Mouse (Mus musculus): ENCODE data around the gene Rab3il1. TPM values are rescaled to one million over a fixed set of nuclear protein-coding genes. Genes with fewer than 3 reads are reported as not detected.
A peak's percentile ranks its signal among the peaks of the same experiment; 100 is the strongest.

The Rab3il1 gene
- polyA plus RNA-seq, 1 experiment = 4.5 TPM

GRCm38 (mm10) chr19:10040866-10041387 lies 39.5 kb downstream of the Rab3il1 start:
- Histone ChIP-seq H3K79me2 (ENCODE audit: control insufficient read depth, insufficient read depth) (peaks cover 44% of the 10 kb centered on the region), H3K27me3 (ENCODE audit: control insufficient read depth, insufficient read depth, insufficient read length) (no peaks in the 10 kb centered on the region), H3ac (ENCODE audit: control insufficient read depth, insufficient read length, low read depth) (peak overlapping the region; percentile 34), H3K79me3 (ENCODE audit: low read depth) (peaks cover 35% of the 10 kb centered on the region), H3K36me3 (ENCODE audit: control insufficient read depth, insufficient read depth) (peaks cover 20% of the 10 kb centered on the region), H3K4me3 (ENCODE audit: insufficient read depth, poor library complexity, severe bottlenecking) (peak overlapping the region; percentile 93)
- TF ChIP-seq FOSL1 (IDR thresholded peaks at IDR 0.05; ENCODE audit: insufficient read depth, low read length, poor library complexity, severe bottlenecking) = no peak
- no peak for TF ChIP-seq CTCF (IDR thresholded peaks at IDR 0.05; ENCODE audit: control insufficient read depth, insufficient read depth, insufficient read length)
- no peak for TF ChIP-seq MAX (IDR thresholded peaks at IDR 0.05)

DNA sequence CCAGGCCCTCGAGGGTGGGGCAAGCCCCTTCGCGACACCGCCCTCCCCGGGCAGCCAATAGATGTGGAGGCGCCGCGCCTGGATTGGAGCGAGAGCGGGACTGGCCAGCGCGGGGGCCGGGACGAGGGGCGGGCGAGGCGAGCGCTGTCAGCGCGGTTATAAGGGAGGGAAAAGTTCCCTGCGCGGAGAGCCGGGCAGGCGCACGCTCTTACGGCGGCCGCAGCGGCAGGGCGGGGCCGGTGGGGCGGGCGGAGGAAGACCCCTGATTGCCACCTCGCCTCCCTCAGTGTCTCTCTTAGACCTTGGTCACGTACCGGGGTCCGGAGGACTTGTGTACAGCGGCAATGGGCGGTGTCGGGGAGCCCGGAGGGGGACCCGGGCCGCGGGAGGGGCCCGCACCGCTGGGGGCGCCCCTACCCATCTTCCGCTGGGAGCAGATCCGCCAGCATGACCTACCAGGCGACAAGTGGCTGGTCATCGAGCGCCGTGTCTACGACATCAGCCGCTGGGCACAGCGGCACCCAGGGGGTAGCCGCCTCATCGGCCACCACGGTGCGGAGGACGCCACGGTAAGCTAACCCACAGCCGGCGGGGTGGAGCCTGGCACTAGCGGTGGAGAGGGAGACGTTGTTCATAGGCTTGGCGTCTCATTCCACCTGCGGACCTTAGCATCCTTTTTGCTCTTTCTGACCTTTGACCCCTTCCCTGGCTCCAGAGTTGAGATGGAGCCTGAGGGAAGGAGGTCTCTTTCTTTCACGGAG lies 40.1 kb downstream of the Rab3il1 start, which contains the start of gene Fads3:
Fads3 (plus strand) TSS at position 182 of the 761 bp plus-strand sequence.
- peaks cover 41% of the 10 kb centered on the region for H3K79me3 ChIP-seq (ENCODE audit: low read depth)
- peaks cover 51% of the 10 kb centered on the region for H3K79me2 ChIP-seq (ENCODE audit: control insufficient read depth, insufficient read depth)
- H3K27me3 ChIP-seq (ENCODE audit: control insufficient read depth, insufficient read depth, insufficient read length) = no peaks in the 10 kb centered on the region
- peak within 1 kb of the TSS; percentile 93 for H3K4me3 ChIP-seq (ENCODE audit: insufficient read depth, poor library complexity, severe bottlenecking)
- peak within 1 kb of the TSS; percentile 94 for H3ac ChIP-seq (ENCODE audit: control insufficient read depth, insufficient read length, low read depth)
- TF ChIP-seq CTCF (IDR thresholded peaks at IDR 0.05; ENCODE audit: control insufficient read depth, insufficient read depth, insufficient read length) = peak; percentile 2
- no peak for TF ChIP-seq MYOD1 (IDR thresholded peaks at IDR 0.05; ENCODE audit: control insufficient read depth, insufficient read length, low read depth)
- peaks cover 27% of the 10 kb centered on the region for H3K36me3 ChIP-seq (ENCODE audit: control insufficient read depth, insufficient read depth)

GRCm38 (mm10) chr19:10042232-10042631 lies 40.8 kb downstream of the Rab3il1 start:
- peak overlapping the region; percentile 94 for H3ac ChIP-seq (ENCODE audit: control insufficient read depth, insufficient read length, low read depth)
- H3K79me3 ChIP-seq (ENCODE audit: low read depth) = peaks cover 47% of the 10 kb centered on the region
- peaks cover 33% of the 10 kb centered on the region for H3K36me3 ChIP-seq (ENCODE audit: control insufficient read depth, insufficient read depth)
- TF ChIP-seq CTCF (IDR thresholded peaks at IDR 0.05; ENCODE audit: control insufficient read depth, insufficient read depth, insufficient read length) (no peak), MYOD1 (IDR thresholded peaks at IDR 0.05; ENCODE audit: control insufficient read depth, insufficient read length, low read depth) (peak; percentile 18), MAX (IDR thresholded peaks at IDR 0.05) (peak; percentile 78)
- H3K4me3 ChIP-seq (ENCODE audit: insufficient read depth, poor library complexity, severe bottlenecking) = peak overlapping the region; percentile 93
- H3K27me3 ChIP-seq (ENCODE audit: control insufficient read depth, insufficient read depth, insufficient read length) = no peaks in the 10 kb centered on the region
- H3K79me2 ChIP-seq (ENCODE audit: control insufficient read depth, insufficient read depth) = peaks cover 57% of the 10 kb centered on the region

- Histone ChIP-seq H3K4me3 (ENCODE audit: insufficient read depth, poor library complexity, severe bottlenecking) (peak overlapping the region; percentile 93), H3K79me3 (ENCODE audit: low read depth) (peaks cover 51% of the 10 kb centered on the region), H3K27me3 (ENCODE audit: control insufficient read depth, insufficient read depth, insufficient read length) (no peaks in the 10 kb centered on the region), H3ac (ENCODE audit: control insufficient read depth, insufficient read length, low read depth) (peak overlapping the region; percentile 60), H3K79me2 (ENCODE audit: control insufficient read depth, insufficient read depth) (peaks cover 63% of the 10 kb centered on the region), H3K36me3 (ENCODE audit: control insufficient read depth, insufficient read depth) (peaks cover 33% of the 10 kb centered on the region)
- TF ChIP-seq MYOD1 (IDR thresholded peaks at IDR 0.05; ENCODE audit: control insufficient read depth, insufficient read length, low read depth) = no peak
- TF ChIP-seq CEBPB (IDR thresholded peaks at IDR 0.05; ENCODE audit: low read depth) = no peak
- no peak for TF ChIP-seq MYOG (IDR thresholded peaks at IDR 0.05; ENCODE audit: control insufficient read depth, extremely low read depth, insufficient read length)
- no peak for TF ChIP-seq CTCF (IDR thresholded peaks at IDR 0.05; ENCODE audit: control insufficient read depth, insufficient read depth, insufficient read length)
- no peak for TF ChIP-seq MAX (IDR thresholded peaks at IDR 0.05)
- TF ChIP-seq USF1 (IDR thresholded peaks at IDR 0.05; ENCODE audit: low read depth) = no peak
- TF ChIP-seq FOSL1 (IDR thresholded peaks at IDR 0.05; ENCODE audit: insufficient read depth, low read length, poor library complexity, severe bottlenecking) = no peak
Observed at GRCm38 (mm10) chr19:10042816-10043215, 41.3 kb downstream of the Rab3il1 start.

DNA sequence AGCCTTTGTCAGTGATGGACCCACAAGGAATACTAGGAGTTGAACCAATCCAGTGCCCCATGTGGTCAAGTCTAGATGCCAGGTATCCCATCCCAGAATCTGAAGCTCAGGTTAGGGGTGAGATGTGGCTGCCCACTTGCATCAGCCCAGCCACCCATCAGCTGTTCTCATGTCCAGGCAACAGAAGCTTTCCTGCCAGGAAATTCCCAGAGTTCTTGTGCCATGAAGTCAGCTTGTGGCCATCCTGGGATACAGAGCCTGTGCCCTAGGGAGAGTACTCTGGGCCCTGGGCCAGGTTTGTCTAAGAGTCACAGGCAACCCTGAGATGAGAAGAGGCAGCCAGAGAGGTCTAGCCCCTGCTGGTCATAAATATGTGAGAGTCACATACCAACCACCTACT lies 42.2 kb downstream of the Rab3il1 start:
- no peak overlapping the region for H3K4me3 ChIP-seq (ENCODE audit: insufficient read depth, poor library complexity, severe bottlenecking)
- peaks cover 71% of the 10 kb centered on the region for H3K79me2 ChIP-seq (ENCODE audit: control insufficient read depth, insufficient read depth)
- no peaks in the 10 kb centered on the region for H3K27me3 ChIP-seq (ENCODE audit: control insufficient read depth, insufficient read depth, insufficient read length)
- peaks cover 59% of the 10 kb centered on the region for H3K79me3 ChIP-seq (ENCODE audit: low read depth)
- no peak overlapping the region for H3ac ChIP-seq (ENCODE audit: control insufficient read depth, insufficient read length, low read depth)
- TF ChIP-seq CTCF (IDR thresholded peaks at IDR 0.05; ENCODE audit: control insufficient read depth, insufficient read depth, insufficient read length) (no peak), MYOD1 (IDR thresholded peaks at IDR 0.05; ENCODE audit: control insufficient read depth, insufficient read length, low read depth) (peak; percentile 84), FOSL1 (IDR thresholded peaks at IDR 0.05; ENCODE audit: insufficient read depth, low read length, poor library complexity, severe bottlenecking) (no peak), MAX (IDR thresholded peaks at IDR 0.05) (peak; percentile 19), MYOG (IDR thresholded peaks at IDR 0.05; ENCODE audit: control insufficient read depth, extremely low read depth, insufficient read length) (no peak), USF1 (IDR thresholded peaks at IDR 0.05; ENCODE audit: low read depth) (no peak), CEBPB (IDR thresholded peaks at IDR 0.05; ENCODE audit: low read depth) (peak; percentile 78)
- peaks cover 33% of the 10 kb centered on the region for H3K36me3 ChIP-seq (ENCODE audit: control insufficient read depth, insufficient read depth)

GRCm38 (mm10) chr19:10045707-10046106 lies 44.2 kb downstream of the Rab3il1 start:
- H3K4me3 ChIP-seq (ENCODE audit: insufficient read depth, poor library complexity, severe bottlenecking) = no peak overlapping the region

More at GRCm38 (mm10) chr19:10045707-10046106, 44.2 kb downstream of the Rab3il1 start:
- no peaks in the 10 kb centered on the region for H3K27me3 ChIP-seq (ENCODE audit: control insufficient read depth, insufficient read depth, insufficient read length)
- TF ChIP-seq MYOD1 (IDR thresholded peaks at IDR 0.05; ENCODE audit: control insufficient read depth, insufficient read length, low read depth) (no peak), CEBPB (IDR thresholded peaks at IDR 0.05; ENCODE audit: low read depth) (no peak), CTCF (IDR thresholded peaks at IDR 0.05; ENCODE audit: control insufficient read depth, insufficient read depth, insufficient read length) (no peak), MAX (IDR thresholded peaks at IDR 0.05) (no peak), USF1 (IDR thresholded peaks at IDR 0.05; ENCODE audit: low read depth) (no peak)
- H3ac ChIP-seq (ENCODE audit: control insufficient read depth, insufficient read length, low read depth) = no peak overlapping the region
- H3K79me3 ChIP-seq (ENCODE audit: low read depth) = peaks cover 72% of the 10 kb centered on the region
- H3K36me3 ChIP-seq (ENCODE audit: control insufficient read depth, insufficient read depth) = peaks cover 50% of the 10 kb centered on the region
- peaks cover 92% of the 10 kb centered on the region for H3K79me2 ChIP-seq (ENCODE audit: control insufficient read depth, insufficient read depth)

Measured in C2C12 (cell line).